Mouse (Mus musculus) gastrocnemius, adult 18-20 months (tissue): ENCODE measurements around the gene Hnrnpu. TPM values are rescaled to one million over a fixed set of nuclear protein-coding genes. Genes with fewer than 3 reads are reported as not detected.

Experiments
- DNase-seq: peaks from one replicate; pipeline ENCODE4 v3.0.0; 2021; ENCODE audit warnings: low spot score
- total RNA-seq, 2 experiments: library from RNA; stranded (reverse); gene quantifications; 2 replicates each; pipeline ENCODE4 v1.2.3; 2021

The Hnrnpu gene
- total RNA-seq, 2 experiments from 2014 or later, result 101 to 152 TPM

DNA sequence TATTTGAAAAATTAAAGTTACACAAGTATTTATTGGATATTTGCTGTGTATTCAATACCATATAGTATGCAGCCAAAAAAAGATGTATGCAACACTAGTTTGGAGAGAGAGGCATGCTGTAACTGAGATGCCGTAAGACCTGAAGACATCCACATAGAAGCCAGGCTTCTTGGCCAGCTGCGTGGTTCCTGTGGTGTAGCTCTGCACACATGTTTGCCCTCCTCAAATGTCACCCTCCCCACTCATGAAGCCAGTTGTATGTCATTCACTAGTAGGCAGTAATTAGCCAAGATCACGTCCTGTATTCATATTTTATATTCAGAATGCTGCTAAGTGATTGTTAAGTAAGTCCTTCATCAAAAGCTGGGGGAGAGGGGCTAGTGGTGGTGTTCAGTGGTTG is 3.8 kb upstream of the Hnrnpu start:
- DNase-seq, result no peak

DNA sequence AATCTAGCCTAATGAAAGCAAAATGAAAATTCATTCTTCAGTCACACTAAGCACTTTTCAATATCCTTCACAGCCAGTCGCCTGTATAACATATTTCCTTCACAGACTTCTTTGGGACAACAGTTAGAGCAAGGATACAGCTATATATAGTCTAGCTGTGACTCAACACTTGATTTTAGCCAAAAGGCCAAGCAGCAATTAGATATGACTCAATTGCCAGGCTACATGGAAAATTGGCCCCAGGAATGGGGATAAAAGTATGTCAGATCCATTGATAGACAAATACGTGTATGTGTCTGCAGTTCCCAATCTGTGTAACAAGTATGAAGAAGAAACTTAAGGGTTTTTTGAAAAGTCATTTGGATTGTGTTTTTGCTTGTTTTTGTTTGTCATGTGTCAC is 2.6 kb upstream of the Hnrnpu start:
- DNase-seq, result peak; percentile 53

DNA sequence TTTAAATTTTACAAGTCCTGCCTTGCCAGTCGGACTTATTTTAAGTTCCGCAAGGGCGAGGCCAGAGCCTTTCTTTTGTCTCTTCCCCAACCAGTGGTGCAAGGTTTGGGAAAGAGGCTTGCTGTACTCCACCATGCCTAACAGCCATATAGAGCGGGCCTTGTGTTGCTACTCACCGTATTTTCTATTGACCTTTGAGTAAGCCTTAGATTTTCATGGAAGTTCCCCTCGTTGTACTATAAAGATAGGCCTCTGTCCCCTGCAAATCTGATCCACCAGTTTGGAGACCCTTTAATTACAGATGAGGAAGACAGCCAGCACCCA is 683 bp upstream of the Hnrnpu start:
- no peak for DNase-seq

DNA sequence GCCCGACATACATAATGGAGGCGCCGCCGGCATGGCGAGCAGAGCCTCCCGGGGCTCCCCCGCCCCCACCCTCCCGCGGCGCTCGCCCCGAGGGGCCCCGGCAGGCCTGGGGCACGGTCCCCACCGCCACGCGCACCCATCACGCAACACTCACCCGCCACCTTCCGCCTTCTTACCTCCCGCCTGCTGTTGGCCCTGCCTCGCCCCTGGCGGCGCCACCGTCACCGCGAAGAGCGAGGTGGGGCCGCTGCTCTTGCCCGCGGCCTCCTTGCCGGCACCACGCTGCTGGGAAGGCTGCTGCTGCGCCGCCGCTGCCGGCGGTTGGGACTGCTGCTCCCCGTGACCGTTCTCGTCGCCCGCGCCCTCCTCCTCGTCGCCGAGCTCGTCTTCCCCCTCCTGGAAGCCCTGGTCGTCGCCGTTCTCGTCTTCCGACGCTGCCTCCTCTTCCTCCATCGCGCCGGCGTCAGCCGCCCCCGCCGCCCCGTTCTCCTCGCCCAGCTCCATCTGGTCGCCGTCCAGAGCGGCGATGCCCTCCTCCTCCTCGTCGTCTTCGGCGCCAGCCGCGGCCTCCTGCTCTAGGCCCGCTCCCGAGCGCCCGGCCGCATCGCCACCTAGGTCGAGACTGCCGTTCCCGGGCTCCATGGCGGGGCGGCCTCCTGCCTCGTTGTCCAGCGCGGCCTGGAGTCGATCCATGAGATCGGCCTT is 668 bp downstream of the Hnrnpu start:
- peak; percentile 43 for DNase-seq

DNA sequence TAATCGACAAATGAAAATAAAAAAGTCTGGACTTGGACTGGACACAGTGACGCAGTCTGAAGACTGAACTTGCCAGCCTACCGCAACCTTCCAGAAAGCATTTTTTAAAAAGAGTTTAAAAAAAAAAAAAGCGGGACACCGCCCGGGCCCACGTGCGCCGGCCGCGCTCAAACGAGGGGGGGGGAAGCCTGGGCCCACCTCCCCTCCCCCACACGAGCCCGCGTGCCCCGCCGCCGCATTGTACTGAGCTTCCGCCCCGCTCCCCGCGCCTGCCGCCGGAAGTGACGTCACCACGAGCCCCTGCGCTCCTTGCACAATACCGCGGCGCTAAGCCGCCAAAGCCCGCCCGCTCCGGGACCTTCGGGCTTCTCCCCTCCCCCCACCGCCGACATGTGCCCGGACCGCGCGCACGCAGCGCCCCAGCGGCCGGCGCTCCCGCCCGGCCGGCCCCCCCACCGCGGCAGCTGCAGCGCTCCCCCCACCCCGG is 1.3 kb downstream of the Hnrnpu start:
- DNase-seq, result peak; percentile 96

DNA sequence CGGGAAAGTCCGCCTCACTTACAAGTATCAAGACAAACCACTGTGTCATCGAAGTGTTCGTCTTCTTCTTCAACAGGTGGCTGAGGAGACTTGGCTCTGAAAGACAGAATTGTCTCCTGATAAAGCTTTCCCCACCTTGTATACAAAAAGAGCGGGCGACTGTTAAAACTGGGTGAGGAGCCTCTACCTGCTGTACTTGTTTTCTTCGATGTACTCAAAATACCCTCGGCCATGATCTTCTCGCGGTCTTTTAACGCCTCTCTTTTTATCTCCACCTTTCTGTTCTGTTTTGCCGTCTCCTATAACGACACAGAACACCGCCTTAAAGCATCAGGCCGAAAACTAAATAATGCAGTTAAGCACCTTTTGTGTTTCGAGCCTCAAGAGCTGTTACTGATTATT is 1.7 kb downstream of the Hnrnpu start:
- no peak for DNase-seq

DNA sequence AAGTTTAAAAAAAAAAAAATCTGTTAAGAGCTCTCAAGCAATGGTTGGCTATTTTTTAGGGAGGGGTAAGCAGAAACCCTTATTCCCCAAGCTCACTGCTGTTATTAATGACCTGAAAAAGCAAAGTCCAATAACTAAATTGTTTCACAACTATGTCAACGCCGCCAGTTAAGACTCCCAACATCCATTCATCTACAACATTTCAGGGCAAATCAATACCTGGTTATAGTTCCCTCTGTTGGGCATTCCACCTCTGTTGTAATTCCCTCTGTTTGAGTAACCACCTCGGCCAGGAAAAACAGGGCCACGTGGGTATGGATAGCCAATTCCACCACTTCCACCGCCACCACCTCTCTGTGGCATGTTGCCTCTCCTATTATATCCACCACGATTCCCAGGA is 7.7 kb downstream of the Hnrnpu start:
- no peak for DNase-seq

DNA sequence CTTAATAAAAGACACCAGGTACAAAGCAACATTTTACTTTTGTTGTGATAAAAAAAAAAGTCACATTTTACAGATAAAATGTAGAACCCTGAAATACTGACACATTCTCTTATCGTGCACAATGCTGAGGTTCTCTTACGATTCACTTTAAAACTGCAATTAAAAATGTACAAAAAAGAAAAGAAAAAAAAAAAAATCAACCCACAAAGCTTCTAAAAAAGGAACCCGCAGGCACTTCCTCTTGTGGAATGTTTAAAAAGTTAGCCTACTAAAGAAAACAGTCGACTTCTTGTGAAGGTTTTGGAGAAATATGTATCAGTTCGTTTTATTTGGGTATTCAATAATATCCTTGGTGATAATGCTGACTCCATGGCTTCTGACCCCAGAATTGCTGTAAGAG is 8.6 kb downstream of the Hnrnpu start:
- DNase-seq, result no peak

DNA sequence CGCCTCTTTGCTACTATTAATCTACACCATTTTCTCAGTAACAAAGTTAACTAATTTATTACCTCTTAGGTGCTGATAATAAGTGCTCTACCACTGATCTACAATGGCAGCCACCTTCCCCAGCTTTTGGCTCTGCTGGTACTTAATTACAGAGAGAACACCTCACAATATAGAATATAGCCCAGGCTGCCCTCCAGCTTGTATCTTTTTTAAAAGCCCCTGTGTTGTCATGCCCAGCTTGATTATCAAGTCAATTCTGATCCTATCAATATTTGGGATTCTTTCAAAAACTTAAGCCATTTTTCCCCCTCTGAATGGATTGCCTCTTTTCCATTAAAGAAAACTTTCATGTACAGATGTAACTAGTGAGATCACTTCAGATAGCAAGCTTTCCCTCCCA is 10.6 kb downstream of the Hnrnpu start:
- DNase-seq, result no peak

DNA sequence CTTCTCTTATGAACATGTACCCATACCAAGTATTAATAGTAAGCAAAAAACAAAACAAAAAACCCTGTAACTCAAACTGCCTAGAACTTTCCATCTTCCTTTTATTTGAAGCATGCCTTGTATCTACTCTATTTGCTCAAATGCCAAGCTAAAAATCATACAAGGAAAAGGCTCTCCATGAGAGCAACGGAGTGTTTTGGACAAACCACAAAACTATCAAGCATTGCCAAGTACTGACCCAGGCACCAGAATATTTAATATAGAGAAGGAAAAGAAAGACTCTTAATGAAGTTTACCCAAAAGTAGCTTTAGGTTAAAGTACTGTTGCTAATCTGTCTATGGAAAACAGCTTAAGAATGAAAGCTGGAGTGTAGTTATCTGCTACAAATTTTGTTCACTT is 11.2 kb downstream of the Hnrnpu start:
- no peak for DNase-seq

DNA sequence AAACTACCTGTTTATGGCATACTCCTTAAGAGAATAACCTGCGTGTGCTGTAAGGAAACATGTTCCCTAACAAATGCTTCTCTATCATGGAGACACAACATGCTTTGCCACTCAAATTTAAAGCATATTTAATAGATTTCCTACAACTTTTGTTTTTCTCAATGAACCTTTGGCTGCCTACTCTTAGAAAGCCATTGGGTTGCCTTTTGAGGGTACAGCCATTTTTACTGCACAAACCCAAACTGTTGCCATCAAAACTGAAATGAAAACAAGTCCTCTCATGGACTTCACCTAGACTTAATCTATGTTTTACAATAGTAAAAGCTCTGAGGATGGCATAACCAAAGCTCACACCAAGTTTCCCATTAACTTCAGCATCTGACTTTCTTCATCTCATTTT is 13.0 kb downstream of the Hnrnpu start:
- no peak for DNase-seq

DNA sequence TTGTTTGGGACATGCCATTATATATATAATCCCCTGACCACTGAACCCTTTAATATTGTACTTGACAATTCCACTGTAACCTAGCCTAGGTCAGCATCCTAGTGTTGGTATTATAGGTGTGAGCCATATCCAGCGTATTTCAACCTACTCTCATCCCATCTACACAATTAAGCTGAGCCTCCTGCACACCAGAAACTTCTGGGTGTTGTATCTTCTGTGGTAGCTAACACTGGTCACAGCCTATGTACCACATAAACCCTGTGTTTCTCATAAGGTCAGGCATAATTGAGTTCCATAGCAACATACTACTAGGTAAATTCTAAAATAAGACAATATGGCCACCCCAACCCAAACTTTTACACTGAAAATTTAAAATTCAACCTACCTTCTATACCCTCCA is 14.4 kb downstream of the Hnrnpu start:
- no peak for DNase-seq

DNA sequence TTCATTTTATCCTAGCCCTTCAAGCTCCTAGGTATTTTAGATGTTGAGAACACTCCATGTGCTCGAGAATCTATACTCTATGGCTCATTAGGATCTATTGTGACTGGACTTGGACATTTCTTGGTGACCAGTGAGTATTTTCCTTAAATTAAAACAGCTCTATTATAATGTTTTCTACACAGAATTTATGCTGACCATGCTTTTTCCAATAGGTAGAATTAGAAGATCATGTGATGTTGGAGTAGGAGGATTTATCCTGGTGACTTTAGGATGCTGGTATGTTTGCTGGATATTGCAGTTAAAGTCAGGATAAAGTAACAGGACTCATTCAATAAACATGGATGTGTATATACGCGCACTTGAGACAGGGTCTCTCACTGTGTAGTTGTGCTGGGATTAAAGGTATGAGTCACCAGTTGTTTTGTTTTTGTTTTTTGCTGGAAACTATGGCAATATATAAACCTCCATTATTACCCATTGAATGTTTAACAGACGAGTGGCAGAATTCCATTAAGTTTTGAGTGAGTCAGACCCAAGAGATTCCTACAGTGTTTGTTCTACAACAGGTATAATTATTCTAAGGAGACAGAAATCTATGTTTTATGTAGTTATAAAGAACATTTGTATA is 15.8 kb downstream of the Hnrnpu start:
- DNase-seq, result no peak

DNA sequence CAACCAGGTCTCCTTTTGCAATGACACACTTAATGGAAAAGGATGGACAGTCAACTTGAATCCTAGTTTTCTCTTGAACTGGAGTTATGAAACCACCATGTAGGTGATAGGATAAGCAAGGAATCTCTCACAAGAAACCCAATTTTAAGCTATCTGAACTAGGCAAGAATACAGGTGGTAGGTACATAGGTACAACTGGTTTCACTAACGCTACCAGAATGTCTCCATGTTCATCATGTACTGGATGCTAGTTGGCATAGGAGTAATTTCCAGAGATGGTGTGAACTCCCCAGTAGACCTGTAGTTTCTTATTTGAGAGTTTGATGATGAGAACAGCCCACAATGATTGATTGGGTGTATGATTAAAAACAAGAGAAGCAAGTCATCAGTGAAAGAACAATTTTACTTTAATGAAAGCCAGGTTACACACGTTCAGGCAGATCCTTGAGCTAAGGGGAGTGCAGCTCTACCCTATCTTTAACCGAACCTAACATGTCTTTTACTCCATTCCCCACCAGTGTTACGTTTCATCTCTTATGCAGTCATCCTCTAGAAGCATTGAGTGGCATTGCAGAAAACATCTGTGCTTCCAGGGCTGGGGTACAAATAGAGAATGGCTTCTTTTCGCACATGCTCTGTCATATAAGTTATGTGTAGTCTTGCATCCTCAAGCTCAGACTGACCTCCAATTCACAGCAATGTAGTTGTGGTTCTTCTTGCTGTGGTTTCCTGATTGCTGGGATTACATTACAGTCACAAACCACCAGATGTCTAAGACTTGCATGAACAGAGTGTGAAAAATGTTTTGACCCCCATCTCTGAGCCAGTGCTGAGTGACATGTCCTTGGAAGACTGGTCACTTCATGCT is 16.6 kb downstream of the Hnrnpu start:
- DNase-seq, result no peak

DNA sequence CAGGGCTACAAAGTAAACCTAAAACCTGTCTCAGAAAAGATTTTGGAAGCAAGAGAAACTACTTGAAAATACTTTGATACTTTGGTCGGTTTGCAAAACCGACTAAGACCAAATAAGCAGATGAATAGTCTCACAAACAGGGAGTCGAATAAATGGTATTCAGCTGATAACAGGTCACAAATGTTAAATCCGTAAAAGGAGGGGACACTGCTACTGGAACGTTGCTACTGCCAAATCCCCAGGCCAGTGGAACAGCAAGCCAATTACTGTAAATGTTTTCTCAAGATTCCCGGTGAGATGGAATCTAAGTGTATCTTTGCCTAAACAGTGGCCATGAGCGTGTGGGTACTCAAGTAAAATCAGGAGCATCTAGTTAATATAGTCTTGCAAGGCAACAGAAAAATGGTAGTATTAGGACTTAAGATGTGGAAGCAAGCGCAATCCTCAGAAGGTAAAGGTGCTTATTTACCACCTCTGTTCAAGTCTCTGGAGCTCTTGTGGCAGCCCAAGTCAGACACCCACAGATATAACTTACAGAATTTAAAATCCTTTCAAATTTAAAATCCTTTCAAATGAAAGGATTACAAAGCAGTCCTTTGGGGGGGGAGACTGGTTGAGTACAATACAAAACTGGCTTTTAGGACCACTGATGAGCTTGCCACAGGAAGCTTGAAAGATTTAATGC is 17.4 kb downstream of the Hnrnpu start:
- DNase-seq, result no peak

DNA sequence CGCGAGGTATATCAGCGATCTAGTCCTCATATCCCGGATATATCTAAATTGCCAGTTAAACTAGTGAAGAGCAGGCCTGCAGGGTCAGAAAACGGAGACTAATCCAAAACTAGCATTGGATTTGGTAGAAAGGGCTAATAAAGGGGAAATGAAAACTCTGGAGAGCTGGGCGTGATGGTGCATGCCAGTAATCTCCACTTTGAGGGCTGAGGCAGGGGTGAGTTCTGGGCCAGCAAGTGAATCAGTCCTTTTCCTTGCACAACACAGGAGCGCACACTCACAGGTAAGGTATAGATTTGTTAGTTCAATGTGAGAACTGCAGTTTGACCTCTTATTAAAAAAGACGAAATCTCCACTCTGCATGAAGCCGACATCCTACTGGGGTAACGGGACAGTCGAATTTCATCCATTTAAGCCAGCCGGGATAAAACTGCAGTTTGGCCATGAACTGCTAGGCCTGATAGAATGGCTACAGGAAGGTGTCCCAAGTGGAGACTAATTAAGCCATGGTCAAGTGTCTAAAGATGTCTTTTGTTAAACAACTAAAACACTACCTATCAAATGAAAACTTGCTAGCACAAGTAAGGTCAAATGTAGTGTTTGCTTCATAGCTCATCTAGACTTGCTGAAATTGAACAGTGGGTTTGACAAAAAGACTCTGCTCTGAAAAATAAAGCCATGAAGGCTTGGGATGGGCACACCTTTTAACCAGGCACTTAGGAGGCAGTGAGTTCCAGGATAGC is 18.1 kb downstream of the Hnrnpu start:
- DNase-seq, result no peak

DNA sequence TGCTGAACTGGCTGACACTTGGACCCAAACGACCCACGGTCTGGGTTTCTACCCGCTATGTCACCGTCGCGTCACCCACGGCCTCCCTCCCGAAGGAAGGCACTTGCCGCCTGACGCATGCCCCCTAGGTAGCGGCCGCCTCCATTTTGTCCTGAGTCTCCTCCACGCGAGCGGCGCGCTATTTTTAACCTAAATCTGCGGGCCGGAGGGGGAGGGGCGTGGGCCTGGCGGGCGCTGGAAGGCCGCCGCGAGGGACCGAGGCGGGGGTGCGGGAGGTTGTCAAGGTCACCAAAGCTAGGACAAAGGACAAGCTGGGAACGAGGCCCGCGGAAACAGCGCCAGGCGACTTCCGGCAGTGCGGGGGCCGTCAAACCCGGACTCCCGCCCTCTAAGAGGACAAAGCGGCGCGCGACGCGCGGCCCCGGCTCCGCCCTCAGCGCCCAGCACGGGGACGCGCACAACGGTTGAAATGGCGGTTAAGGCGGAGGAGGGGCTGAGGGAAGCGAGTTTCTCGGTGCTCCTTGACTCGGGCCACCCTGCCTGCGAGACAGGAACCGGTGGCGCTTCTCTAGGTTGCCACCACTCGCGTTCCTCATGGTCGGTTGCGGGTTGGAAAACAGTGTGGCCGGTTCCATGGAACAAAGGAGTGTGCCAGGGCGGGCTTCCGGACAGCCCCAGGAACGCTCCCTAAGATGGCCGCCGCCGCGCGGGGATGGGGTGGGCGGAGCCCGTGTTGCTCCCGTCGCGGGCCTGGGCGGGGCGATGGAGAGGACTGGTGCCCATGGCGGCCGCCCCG is 19.0 kb downstream of the Hnrnpu start, which contains the start of gene Cox20:
Gene Cox20 (plus strand): TSS at position 742 of the 796 bp plus-strand sequence.
- DNase-seq, result peak; percentile 96

DNA sequence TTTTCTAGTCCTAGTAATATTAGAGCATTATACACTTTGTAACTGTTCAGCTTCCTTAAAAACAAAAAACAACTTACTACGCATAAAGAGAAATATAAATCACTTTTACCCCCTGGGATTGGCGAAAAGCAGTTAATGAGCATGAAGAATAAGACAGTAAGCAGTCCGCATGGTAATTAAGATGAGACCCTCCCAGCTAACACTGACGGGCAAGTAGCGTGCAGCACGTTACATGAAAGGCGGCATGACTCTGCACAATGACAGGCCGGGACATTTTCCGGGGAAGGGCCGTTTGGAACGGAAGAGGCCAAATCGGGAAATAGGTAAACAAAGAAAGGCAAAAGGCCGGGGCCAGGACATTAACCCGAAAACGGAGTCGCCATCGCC is 19.6 kb downstream of the Hnrnpu start:
- peak; percentile 92 for DNase-seq

DNA sequence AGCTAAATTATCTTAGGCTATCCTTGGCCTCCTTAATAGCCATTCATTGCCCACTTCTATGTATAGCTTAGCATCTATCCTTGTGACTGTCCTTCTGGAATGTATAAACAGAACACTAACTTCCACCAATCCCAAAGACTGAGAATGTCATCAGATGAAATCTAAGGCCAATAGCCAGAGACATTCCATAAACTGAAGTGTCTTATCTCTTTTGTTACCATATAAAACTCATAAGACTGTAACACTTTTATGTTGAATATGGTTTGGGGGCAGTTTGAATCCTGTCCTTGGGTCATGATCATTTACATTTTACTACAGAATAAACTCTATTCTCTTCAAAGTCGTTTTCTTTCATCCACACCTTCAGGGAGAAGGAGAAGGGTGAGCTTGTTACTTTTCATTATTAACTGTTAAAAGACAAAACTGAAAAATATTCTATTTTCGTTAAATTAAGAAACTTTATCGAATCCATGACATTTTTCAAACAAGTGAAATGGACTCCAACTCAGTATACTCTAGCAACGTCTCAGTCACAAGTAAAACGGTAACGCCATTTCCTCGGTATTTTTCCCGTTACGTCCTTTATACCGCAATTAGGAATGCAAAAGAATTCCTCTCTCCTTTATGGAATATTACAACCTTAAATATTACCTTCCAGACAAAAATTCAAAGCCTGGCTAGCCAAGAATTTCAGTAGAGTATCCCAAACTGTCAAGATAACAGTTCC is 20.2 kb downstream of the Hnrnpu start:
- DNase-seq, result no peak

DNA sequence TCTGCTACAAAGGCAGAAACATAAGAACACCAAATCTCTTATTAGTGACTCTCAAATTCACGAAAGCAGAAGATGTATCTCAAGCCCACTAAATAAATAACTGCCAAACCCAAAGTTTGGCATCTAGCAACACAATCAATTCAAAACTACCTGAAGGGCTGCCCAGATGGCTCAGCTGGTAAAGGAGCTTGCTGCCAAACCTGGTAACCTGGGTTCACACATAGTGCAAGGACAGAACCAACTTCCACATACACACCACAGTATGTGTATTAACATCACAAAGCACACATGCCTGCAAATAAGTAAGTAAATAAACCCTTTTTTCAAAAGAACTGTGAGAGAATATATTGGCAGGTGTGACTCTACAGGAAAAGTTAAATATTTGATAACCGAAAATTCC is 23.4 kb downstream of the Hnrnpu start:
- no peak for DNase-seq
